Mouse (Mus musculus) small intestine, adult 2 months (tissue): ENCODE measurements around the gene Dnal1. TPM values are rescaled to one million over a fixed set of nuclear protein-coding genes. Genes with fewer than 3 reads are reported as not detected.

Experiments used
- H3K27ac ChIP-seq: fragments of 200-500 bp; 2 replicates; pipeline ENCODE4 v1.5.1; 2012; ENCODE audit warnings: low read depth, low read length, control low read depth, inconsistent platforms; ENCODE audit not compliant: insufficient read depth
- H3K27me3 ChIP-seq: fragments of 200-500 bp; 2 replicates; pipeline ENCODE4 v1.6.1; 2012; ENCODE audit warnings: mild to moderate bottlenecking, moderate library complexity, low read length, inconsistent platforms; ENCODE audit not compliant: control insufficient read depth, insufficient read depth
- H3K36me3 ChIP-seq: fragments of 200-500 bp; 2 replicates; pipeline ENCODE4 v1.6.1; 2012; ENCODE audit warnings: mild to moderate bottlenecking, low read length, control low read depth, inconsistent platforms; ENCODE audit not compliant: control insufficient read depth, insufficient read depth
- H3K4me1 ChIP-seq: fragments of 200-500 bp; 2 replicates; pipeline ENCODE4 v1.6.1; 2012; ENCODE audit warnings: low read length, inconsistent platforms, mixed read lengths; ENCODE audit not compliant: control insufficient read depth, insufficient read depth, insufficient read length
- H3K4me3 ChIP-seq: fragments of 200-500 bp; 2 replicates; pipeline ENCODE4 v1.5.1; 2012; ENCODE audit warnings: low read depth, mild to moderate bottlenecking, control low read depth, inconsistent platforms, low read length, moderate library complexity
- CTCF ChIP-seq: fragments of 200-500 bp; IDR thresholded peaks from 2 replicates; pipeline ENCODE4 v1.5.1; 2012; ENCODE audit warnings: low read depth, mild to moderate bottlenecking, control low read depth, inconsistent platforms, low read length, moderate library complexity, mixed read lengths; ENCODE audit not compliant: insufficient replicate concordance, insufficient read length; ENCODE audit errors: extremely low read depth
- POLR2A ChIP-seq: fragments of 200-500 bp; IDR thresholded peaks from 2 replicates; pipeline ENCODE4 v1.6.1; 2012; ENCODE audit warnings: low read depth, mild to moderate bottlenecking, control low read depth, inconsistent platforms, low read length, moderate library complexity
- WGBS: fragments of 180-500 bp; shearing (Covaris S2); methylation state at CpG from one replicate; pipeline ENCODE4 v1.1.7; 2018; 5-methylcytosine and 5-hydroxymethylcytosine counted together
- polyA plus RNA-seq: library from polyadenylated mRNA; depleted of rRNA; stranded (reverse); fragments of >200 nt; gene quantifications from 2 replicates; pipeline ENCODE4 v1.2.3, GENCODE M21; 2012

Gene Dnal1
- polyA plus RNA-seq, 1 experiment: 0.68 TPM

DNA sequence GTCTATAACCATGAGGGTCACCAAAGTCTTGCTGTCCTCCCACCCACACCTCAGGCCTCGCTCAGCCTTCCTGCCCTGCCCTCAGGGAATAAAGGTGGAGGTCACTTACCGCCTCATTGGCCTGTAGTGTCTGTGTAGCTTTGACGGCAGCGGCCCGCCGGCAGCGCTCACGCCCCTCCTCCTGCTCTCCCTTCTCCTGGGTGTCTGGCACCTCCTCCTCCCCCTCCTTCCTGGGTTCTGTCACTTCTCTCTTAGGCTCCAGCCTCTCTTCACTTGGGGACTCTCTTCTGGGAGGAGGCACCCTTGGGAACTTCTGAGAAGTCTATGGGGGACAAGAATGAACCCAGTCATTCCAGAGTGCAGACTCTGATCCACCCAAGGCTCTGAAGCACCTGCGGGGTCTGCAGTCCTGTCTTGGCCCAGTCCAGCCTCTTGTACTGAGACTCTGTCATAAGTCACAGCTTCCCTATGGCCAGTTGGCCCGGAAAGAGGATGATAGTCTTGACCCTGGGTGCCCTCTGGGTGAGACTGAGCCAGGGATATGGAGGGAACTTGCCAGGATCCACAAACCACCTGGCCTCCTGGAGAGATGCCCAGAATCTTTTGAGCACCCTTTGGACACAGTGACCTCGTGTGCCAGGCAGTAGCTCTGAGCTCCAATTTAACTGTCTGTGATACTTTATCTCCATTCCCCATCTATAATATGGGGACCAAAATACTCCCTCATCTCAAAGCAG is 40.8 kb downstream of the Dnal1 start:
- 57% methylated on average over 11 of the region's 11 CpGs for WGBS
- H3K4me3 ChIP-seq: no peak overlapping the region
- no peaks in the 10 kb centered on the region for H3K27me3 ChIP-seq
- H3K4me1 ChIP-seq: peaks cover 8% of the 10 kb centered on the region
- peaks cover 81% of the 10 kb centered on the region for H3K36me3 ChIP-seq
- TF ChIP-seq CTCF (no peak), POLR2A (no peak)
- no peak overlapping the region for H3K27ac ChIP-seq

DNA sequence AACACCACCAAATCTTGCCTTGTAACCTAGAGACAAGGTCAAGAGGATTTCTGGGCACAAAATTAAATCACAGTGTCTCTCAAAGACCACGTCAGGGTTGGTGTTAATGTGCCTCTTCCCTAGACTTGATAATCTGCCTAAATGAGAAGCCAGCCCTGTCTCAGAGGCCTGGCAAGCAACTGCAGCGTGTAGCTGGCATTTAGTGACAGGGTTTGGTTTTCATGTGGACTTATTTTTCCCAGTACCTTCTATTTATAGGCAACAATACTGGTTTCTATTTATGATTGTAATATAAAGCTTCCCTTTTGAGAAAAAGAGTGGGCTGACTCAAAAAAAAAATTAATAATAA is 41.3 kb downstream of the Dnal1 start:
- H3K4me1 ChIP-seq: peaks cover 8% of the 10 kb centered on the region
- no peak overlapping the region for H3K4me3 ChIP-seq
- no peaks in the 10 kb centered on the region for H3K27me3 ChIP-seq
- H3K36me3 ChIP-seq: peaks cover 82% of the 10 kb centered on the region
- TF ChIP-seq POLR2A (no peak), CTCF (no peak)
- WGBS: 51% methylated on average over 2 of the region's 2 CpGs
- no peak overlapping the region for H3K27ac ChIP-seq

DNA sequence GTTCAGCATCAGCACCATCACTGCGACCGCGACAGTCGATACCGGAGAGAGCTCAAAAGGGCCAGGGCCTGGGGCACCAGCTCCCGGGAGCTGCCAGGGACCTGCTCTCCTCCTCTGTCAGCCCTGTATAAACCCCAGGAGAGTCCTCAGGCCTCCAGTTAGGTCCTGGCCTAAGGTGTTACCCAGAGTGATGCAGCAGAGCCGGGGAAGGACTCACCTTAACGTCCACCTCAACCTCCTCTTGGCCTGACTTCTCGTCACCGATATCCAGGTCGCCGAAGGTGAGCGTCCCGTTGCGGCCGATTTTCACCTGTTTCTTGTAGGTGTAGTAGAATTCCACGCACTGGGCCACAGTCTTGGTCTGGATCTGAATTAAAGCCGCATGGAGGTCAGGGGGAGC is 42.0 kb downstream of the Dnal1 start:
- TF ChIP-seq POLR2A (no peak), CTCF (no peak)
- Histone ChIP-seq H3K27me3 (no peaks in the 10 kb centered on the region), H3K4me1 (peaks cover 6% of the 10 kb centered on the region), H3K36me3 (peaks cover 87% of the 10 kb centered on the region), H3K4me3 (no peak overlapping the region), H3K27ac (no peak overlapping the region)
- 95% methylated on average over 18 of the region's 18 CpGs for WGBS

DNA sequence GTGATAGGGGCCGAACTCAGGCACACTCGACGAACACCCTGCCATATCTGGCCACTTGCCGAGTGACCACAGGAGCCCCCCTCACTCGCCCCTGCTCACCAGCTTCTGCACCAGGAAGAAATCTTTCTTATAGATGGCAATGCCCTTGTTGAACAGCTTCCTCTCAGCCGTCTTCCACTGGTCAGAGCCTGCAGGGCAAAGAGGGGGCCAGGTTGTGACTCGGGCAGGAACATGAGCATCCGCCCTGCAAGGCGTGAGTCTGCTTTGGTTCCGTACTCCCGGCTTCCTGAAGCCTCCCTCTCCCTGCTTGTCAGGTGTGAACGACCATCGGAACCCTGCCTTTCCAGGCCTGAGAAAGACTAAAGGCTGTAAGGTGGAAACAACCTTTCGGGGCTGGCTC is 44.0 kb downstream of the Dnal1 start:
- peaks cover 80% of the 10 kb centered on the region for H3K36me3 ChIP-seq
- no peak overlapping the region for H3K27ac ChIP-seq
- H3K27me3 ChIP-seq: no peaks in the 10 kb centered on the region
- H3K4me3 ChIP-seq: no peak overlapping the region
- WGBS: 91% methylated on average over 14 of the region's 14 CpGs
- no peak for TF ChIP-seq CTCF
- no peak for TF ChIP-seq POLR2A
- H3K4me1 ChIP-seq: peaks cover 6% of the 10 kb centered on the region; the same call in 1 of the 2 replicates

- TF ChIP-seq POLR2A: no peak
- TF ChIP-seq CTCF: no peak
- no peaks in the 10 kb centered on the region for H3K27me3 ChIP-seq
- no peak overlapping the region for H3K27ac ChIP-seq
- 94% methylated on average over 8 of the region's 8 CpGs for WGBS
- H3K4me1 ChIP-seq: peaks cover 5% of the 10 kb centered on the region
- peaks cover 68% of the 10 kb centered on the region for H3K36me3 ChIP-seq
- H3K4me3 ChIP-seq: no peak overlapping the region
Measured at GRCm38 (mm10) chr12:84160491-84160890, 46.3 kb downstream of the Dnal1 start.

DNA sequence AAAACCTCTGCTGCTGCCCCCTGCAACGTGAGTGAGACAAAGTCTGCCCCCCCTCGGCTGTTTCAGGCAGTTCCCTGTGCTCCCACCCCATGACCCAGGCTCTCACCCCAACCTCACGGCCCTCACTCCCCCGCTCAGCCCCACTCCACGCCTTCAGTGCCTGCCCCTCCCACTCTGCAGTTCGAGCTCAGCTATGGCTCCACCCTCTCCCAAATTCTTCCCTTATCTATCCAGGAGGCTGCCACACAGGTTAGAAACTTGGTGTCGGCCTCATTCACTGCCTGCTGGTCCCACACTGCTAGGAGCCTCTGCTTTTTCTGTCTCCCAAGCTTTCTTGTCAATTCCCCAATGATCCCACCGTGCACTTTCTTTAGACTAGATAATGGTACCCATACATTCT is 47.0 kb downstream of the Dnal1 start:
- H3K27ac ChIP-seq: no peak overlapping the region
- no peak overlapping the region for H3K4me3 ChIP-seq
- H3K27me3 ChIP-seq: no peaks in the 10 kb centered on the region
- TF ChIP-seq POLR2A (no peak), CTCF (no peak)
- H3K36me3 ChIP-seq: peaks cover 67% of the 10 kb centered on the region
- H3K4me1 ChIP-seq: peaks cover 5% of the 10 kb centered on the region
- WGBS: 56% methylated on average over 8 of the region's 8 CpGs

- WGBS: 76% methylated on average over 14 of the region's 14 CpGs
- no peak overlapping the region for H3K4me3 ChIP-seq
- peaks cover 59% of the 10 kb centered on the region for H3K36me3 ChIP-seq
- no peak overlapping the region for H3K27ac ChIP-seq
- H3K4me1 ChIP-seq: peaks cover 5% of the 10 kb centered on the region
- TF ChIP-seq CTCF (peak; percentile 85; the same call in 1 of the 2 replicates), POLR2A (no peak)
- H3K27me3 ChIP-seq: no peaks in the 10 kb centered on the region
Measured at GRCm38 (mm10) chr12:84161616-84162433, 47.7 kb downstream of the Dnal1 start.
